Mouse (Mus musculus): ENCODE measurements around the gene Il21r.

- no peak for TF ChIP-seq CTCF (IDR thresholded peaks at IDR 0.05; ENCODE audit: borderline replicate concordance, insufficient read depth, low read depth, low read length)
- TF ChIP-seq POLR2A (IDR thresholded peaks at IDR 0.05; ENCODE audit: borderline replicate concordance, insufficient read depth, low read length): no peak
These were observed 25.6 kb upstream of the Il21r start for GRCm38 (mm10) chr7:125577486-125578088.
